Mouse (Mus musculus): ENCODE measurements around the gene Bglap.
A peak's percentile ranks its signal among the peaks of the same experiment; 100 is the strongest.
"Not testable (repeated sequence)": the region's sequence is repeated elsewhere in the genome, so short reads cannot be mapped to it uniquely, and the experiment has no call there.

The Bglap gene

DNA sequence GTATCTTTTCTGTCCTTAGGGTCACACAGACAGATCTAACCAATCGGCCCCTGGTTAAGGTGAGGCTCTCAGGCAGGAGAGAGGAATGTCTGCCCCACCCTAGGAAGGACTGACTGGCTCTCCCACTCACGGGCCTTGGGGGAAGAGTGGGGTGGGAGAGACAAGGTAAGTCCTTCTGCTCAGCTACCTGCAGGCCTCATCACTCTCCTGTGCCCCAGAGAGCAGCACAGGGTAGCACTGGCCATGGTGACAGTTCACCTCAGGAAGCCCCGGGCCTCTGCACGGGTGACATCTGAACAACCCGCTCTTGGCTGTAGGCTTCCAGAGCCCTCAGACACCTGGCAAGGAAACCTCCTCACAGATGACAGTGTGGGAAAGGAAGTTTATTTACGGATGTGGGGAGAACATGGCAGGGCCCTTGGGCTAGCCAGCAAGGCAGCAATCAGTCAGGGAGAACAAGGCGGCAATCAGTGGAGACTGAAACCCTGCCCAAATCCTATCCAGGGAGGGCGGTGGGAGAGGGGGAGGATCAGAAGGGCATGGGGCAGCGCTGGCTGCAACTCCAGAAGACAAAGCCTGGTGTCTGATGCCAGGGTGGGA, 9.6 kb upstream of the Bglap start:
- DNase-seq (ENCODE audit: low read depth) = no peak

DNA sequence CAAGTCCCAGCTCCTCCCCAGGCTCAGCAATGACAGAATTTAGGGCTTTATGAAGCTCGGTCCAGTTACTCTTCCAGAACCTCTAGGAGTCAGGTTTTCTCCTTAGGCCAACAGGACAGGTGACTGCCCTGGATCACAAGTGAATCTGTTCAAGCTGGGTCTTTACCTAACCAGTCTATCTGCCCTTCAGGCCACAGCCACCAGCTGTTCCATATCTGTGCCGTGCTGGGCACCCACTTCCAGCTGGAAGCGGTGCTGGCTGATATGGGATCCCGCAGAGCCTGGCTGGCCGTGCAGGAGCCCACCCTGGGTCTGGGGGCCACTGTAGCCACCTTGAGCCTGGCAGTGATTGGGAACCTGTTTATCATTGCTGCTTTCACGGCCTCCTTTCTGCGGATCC, 1.9 kb downstream of the Bglap start:
- not testable (repeated sequence) for DNase-seq (ENCODE audit: low read depth)

DNA sequence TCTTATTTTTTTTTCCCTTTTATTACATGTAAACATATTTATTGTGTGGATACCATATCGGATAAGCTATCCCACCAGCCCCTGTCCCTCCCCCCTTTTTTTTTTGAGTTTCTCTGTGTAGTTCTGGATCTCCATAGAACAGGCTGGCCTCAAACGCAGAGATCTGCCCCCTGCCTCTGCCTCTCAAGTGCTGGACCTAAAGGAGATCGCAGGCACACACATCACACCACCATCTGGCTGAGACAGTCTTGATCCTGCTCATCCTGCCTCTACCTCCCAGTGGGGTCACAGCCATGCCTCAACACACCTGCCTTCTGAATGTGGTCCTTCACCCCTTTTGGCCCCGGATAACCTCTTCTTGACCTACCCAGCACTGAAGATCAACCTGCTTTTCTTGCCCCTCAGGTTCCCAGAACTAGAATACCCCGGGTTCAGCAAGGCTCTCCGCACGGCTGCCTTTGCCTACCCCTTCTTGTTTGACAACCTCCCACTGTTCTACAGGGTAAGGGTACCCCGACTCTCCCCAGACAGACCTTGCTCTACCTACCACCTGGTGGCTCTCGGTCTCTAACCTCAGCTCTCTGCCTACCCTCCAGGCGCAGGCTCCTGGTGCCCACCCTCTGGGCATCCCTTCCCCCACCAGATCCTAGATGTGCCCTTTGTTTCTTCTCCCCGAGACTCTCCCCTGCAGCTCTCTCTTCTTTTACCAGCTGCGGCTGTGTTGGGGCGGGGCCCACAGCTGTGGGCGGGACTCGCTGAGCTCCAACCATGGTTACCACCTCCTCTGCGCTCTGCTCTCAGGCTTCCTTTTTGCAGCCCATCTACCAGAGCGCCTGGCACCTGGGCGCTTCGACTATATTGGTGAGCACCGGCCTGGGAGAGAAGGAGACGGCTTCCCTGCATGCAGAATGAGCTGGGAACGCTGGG, 2.6 kb downstream of the Bglap start:
- DNase-seq (ENCODE audit: low read depth) = not testable (repeated sequence)

DNA sequence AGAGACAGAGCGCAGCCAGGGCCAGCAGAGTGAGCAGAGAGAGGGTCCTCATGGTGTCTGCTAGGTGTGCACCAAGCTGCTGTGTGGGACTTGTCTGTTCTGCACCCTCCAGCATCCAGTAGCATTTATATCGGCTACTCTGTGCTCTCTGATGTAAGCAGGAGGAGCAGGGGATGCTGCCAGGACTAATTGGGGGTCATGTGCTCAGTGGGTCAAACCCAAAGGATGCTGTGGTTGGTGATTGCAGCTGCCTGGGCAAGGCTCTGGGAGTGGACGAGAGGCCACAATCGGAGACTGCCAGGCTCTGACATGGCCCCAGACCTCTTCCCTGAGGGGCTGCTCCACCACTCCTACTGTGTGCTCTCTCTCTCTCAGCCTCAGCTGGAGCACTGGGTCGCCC, 5.7 kb downstream of the Bglap start, which contains the start of gene Bglap2:
Bglap2 (minus strand) TSS at position 101 of the 400 bp plus-strand sequence.
- not testable (repeated sequence) for DNase-seq (ENCODE audit: low read depth)

DNA sequence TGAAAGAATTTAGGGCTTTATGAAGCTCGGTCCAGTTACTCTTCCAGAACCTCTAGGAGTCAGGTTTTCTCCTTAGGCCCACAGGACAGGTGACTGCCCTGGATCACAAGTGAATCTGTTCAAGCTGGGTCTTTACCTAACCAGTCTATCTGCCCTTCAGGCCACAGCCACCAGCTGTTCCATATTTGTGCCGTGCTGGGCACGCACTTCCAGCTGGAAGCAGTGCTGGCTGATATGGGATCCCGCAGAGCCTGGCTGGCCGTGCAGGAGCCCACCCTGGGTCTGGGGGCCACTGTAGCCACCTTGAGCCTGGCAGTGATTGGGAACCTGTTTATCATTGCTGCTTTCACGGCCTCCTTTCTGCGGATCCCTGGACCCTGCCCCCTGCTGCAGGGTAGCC, 7.6 kb downstream of the Bglap start:
- DNase-seq (ENCODE audit: low read depth) = not testable (repeated sequence)

DNA sequence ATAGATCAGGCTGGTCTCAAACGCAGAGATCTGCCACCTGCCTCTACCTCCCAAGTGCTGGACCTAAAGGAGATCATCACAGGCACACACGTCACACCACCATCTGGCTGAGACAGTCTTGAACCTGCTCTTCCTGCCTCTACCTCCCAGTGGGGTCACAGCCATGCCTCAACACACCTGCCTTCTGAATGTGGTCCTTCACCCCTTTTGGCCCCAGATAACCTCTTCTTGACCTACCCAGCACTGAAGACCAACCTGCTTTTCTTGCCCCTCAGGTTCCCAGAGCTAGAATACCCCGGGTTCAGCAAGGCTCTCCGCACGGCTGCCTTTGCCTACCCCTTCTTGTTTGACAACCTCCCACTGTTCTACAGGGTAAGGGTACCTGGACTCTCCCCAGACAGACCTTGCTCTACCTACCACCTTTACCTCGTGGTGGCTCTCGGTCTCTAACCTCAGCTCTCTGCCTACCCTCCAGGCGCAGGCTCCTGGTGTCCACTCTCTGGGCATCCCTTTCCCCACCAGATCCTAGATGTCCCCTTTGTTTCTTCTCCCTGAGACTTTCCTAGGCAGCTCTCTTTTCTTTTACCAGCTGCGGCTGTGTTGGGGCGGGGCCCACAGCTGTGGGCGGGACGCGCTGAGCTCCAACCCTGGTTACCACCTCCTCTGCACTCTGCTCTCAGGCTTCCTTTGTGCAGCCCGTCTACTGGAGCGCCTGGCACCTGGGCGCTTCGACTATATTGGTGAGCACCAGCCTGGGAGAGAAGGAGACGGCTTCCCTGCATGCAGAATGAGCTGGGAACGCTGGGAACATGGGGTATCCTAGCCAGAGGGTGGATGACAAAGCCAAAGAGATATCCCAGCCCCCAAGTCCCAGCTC, 8.3 kb downstream of the Bglap start:
- DNase-seq (ENCODE audit: low read depth) = peak; percentile 34

DNA sequence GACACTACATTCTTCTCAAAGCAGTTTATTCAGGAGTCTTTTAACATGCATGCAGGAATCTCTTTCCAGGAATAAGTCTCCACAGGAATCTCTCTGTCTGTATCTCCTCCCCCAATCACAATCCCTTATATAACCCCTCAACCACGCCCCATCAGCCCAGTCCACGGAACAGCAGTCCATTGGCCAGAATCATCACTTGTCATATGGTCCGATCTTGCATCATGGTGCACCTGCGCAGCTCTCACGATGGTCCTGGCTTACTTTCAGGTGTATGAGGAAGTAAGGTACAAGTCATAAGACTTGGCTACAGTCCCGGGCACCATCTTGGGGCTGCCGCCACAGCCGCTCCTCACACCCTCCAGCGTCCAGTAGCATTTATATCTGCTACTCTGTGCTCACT, 11.6 kb downstream of the Bglap start, which contains the start of gene Bglap3:
Bglap3 (minus strand) TSS at position 101 of the 400 bp plus-strand sequence.
- DNase-seq (ENCODE audit: low read depth) = not testable (repeated sequence)

DNA sequence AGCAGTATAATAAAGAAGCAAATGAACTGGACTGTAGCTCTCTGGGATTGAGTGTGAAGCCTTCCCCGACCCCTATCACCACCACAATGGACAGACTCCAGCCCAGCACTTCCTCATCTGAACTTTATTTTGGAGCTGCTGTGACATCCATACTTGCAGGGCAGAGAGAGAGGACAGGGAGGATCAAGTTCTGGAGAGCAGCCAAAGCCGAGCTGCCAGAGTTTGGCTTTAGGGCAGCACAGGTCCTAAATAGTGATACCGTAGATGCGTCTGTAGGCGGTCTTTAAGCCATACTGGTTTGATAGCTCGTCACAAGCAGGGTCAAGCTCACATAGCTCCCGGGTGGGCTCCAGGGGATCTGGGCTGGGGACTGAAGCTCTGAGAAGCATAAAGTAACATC, 15.8 kb downstream of the Bglap start:
- not testable (repeated sequence) for DNase-seq (ENCODE audit: low read depth)

DNA sequence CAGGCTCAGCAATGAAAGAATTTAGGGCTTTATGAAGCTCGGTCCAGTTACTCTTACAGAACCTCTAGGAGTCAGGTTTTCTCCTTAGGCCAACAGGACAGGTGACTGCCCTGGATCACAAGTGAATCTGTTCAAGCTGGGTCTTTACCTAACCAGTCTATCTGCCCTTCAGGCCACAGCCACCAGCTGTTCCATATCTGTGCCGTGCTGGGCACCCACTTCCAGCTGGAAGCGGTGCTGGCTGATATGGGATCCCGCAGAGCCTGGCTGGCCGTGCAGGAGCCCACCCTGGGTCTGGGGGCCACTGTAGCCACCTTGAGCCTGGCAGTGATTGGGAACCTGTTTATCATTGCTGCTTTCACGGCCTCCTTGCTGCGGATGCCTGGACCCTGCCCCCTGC, 16.7 kb downstream of the Bglap start:
- not testable (repeated sequence) for DNase-seq (ENCODE audit: low read depth)

DNA sequence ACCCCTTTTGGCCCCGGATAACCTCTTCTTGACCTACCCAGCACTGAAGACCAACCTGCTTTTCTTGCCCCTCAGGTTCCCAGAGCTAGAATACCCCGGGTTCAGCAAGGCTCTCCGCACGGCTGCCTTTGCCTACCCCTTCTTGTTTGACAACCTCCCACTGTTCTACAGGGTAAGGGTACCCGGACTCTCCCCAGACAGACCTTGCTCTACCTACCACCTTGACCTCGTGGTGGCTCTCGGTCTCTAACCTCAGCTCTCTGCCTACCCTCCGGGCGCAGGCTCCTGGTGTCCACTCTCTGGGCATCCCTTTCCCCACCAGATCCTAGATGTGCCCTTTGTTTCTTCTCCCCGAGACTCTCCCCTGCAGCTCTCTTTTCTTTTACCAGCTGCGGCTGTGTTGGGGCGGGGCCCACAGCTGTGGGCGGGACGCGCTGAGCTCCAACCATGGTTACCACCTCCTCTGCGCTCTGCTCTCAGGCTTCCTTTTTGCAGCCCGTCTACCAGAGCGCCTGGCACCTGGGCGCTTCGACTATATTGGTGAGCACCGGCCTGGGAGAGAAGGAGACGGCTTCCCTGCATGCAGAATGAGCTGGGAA, 17.3 kb downstream of the Bglap start:
- DNase-seq (ENCODE audit: low read depth) = not testable (repeated sequence)

DNA sequence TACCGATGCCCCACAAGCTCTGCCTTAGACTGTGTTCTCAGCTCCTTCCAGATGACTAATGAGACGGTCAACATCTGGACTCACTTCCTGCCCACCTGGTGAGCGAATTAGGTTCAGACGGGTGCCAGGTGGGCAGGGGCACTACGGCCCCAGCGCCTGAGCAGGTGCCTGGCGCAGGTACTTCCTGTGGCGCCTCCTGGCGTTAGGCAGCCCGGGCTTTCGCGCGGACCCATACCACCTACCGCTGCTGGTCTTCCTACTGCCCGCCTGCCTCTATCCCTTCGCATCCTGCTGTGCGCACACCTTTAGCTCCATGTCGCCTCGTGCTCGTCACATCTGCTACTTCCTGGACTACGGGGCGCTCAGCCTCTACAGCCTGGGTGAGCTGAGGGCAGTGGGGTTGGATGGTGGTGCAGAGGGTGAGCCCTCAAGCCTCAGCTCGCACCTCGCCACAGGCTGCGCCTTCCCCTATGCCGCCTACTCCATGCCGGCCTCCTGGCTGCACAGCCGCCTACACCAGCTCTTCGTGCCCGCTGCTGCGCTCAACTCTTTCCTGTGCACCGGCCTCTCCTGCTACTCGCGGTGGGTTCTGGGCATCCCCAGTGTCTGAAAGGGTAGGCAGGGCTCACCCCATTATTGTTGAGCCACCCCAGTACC, 18.4 kb downstream of the Bglap start:
- no peak for DNase-seq (ENCODE audit: low read depth)

DNA sequence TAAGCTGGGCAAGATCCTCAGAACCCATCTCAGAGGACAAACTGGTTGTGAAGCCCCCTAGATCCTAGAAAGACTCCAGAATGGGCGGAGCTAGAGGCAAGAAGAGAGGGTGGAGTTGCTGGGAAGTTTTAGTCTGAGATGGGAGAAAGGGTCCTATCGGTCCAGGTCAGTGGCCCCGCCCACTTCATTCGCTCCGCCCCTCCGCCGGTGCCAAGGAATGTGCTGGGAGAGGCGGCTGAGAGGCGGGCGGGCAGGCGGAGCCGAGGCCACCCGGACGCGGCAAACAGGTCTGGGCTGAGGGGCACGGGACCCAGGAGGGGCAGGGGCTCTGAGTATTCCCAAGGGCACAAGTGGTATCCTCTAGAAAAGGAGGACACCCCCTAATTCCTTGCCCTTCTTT, 19.9 kb downstream of the Bglap start, which contains the start of gene Paqr6:
Paqr6 (plus strand) TSS at position 248 of the 400 bp plus-strand sequence.
- peak; percentile 62 for DNase-seq (ENCODE audit: low read depth)

DNA sequence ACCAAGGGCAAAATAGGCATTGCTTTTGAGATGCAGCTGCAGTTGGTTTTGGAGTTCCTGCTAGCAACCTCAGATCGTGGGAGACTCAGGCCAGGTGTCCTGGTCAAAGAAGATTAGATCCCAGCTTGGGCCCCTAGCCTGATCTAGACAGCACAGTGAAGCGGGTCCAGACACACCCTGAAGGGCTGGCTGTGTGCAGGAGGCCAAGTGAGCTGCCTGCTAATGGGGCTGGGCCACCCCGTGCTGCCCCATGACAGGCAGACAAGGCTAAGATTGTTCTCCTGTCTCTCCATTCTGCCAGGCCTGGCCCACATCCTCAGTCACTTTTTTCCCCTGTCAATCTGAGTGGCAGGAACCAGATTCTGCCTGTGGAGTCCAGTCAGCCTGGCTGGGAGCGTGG, 20.6 kb downstream of the Bglap start:
- peak; percentile 78 for DNase-seq (ENCODE audit: low read depth)

DNA sequence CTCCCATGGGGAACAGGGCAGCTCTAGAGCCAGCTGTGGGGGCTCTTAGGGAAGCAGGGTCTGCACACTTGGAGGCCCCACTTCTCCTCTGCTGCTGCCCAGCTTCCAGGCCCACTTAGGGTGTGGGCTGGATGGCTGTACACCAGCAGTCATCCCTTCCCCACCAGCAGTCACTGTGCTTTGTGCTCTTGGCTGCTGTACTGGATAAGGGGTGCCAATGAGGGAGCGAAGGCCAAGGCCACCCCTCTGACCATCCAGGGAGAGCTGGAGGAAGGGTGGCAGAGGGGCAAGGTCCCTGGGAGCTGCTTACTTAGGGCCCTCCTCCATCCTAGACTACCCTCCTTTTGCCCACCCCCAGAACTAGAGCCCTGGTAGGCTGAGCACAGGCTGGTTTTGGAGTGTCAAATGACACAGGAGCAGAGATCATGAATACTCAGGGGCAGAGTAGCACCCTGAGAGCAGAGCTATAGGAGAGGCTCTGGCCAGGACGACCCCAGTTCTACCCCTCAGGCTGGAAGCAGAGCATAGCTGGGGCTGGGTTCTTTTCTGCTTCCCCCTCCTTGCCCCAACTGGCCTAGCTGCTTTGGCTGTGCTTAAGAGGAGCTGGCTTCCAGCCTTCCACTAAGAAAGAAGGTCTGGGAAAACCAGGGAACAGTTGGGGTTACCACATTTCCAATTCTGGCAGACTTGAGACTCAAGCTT, 22.5 kb downstream of the Bglap start:
- no peak for DNase-seq (ENCODE audit: low read depth)

DNA sequence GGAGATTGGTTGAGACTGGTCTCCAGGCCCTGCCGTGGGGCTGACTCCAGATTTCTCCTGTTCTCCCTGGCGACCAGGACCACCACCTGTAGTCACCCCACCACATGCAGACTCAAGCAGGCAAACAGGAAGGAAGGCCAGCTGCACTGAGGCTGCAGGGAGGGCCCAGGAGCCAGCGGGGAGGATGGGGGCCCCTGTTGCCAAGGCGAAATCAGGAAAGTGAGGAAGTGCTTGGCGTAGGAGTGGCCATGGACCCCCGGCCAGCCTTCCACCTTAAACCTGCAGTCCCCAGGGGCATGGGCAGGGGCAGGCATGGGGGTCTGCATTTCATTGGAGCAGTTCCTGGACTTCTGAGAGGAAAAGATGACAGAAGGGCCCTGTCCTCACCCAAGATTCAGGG, 23.2 kb downstream of the Bglap start:
- no peak for DNase-seq (ENCODE audit: low read depth)

DNA sequence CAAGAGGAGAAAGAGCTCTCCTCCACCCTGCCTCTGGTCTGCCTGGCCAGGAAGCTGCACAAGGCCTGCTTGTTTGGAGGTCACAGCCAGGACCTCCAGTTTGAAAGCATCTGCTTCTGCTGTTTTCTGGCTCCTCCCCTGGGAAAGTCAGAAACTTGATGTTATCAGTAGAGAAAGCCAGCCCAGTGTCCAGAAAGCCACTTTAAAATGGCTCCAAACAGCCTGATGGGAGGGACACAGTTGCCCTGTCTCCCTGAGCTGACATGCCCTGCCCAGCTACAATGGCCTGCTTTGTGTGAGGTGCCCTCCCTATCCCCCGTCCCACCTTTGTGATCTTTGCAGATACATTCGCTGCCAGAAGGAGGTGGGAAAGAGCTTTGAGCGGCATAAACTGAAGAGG, 24.3 kb downstream of the Bglap start:
- no peak for DNase-seq (ENCODE audit: low read depth)

DNA sequence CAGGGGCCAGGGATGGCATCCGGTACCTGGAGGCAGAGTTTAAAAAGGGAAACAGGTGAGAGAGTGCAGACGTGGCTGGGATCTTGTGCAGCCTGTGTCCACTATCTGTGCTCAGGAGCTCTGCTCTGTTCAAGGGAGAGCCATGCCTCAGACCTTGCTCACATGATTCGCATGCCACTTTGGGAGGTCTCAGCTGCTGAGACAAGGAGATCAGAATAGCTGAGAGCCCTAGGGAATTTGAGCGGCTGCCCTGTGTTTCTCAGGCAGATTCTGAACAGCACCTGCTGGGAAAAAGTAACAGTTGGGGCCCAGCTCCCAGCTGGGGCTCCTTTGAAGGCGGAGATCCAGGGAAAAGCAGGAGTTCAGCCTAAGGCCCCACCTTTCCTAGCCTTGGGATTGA, 24.7 kb downstream of the Bglap start:
- no peak for DNase-seq (ENCODE audit: low read depth)

DNA sequence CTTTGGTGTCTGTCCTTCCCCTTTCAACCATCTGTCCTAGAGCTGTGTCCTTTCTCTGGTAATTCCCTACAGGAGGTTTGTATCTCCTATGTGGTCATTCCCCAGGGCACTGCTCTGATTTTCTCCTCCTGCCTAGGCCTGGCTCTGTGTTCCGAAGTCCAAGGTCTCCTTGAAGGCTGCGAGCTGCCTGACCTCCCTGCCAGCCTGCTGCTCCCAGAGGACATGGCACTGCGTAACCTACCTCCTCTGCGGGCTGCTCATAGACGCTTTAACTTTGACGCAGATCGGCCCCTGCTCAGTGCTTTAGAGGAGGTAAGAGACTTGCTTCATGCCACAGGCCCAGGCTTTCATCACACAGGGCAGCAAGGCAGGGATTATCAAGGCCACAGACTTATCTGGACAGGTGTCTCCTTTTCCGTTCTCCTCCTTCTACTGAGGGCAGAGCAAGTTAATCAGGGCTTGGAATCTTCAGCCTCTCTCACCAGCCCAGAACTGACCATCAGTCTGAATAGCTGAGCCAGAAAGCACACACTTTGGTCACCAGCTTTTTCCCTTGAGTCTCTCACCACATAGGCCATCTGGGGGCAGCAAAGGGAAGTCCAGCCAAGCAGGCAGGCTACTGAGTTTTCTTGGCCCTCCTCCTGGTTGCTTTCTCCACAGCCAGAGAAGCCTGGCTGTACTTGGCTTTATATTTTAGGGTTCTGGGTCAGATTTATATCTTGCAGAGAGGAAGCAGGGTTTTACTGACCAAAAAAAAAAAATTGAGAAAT, 29.7 kb downstream of the Bglap start:
- DNase-seq (ENCODE audit: low read depth) = no peak

DNA sequence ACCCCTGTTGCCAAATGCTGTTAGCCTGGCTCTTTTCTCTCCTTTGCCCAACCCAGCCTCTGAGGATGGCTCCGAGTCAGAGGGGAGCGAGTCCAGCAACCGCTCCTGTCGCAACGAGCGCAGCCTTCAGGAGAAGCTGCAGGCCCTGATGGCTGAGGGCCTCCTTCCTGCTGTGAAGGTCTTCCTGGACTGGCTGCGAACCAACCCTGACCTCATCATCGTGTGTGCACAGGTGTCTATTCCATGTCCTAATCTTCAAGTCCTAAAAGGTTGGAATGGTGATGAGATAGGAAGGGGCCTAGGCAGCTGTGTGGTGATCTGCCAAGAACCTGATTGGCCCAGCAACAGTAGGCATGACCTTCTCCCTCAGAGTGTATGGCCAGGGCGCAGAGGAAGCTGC, 31.4 kb downstream of the Bglap start:
- DNase-seq (ENCODE audit: low read depth) = no peak

DNA sequence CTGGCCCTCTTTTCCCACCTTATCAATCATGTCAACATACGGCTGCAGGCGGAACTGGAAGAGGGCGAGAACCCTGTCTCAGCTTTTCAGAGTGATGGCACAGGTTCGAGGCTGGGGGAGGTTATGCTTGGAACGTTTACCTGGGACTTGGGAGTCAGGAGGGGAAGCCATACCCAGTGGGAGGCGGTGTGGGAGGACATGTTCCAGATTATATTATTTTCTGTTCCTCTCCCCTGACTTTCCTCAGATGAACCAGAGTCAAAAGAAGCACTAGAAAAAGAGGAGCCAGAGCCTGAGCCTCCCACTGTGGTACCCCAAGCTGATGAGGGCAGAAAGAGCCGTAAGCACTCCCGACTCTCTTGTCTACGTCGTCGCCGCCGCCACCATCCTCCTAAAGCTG, 33.5 kb downstream of the Bglap start:
- no peak for DNase-seq (ENCODE audit: low read depth)
